Mouse (Mus musculus): ENCODE measurements around the gene Sdccag8.
"Not testable (repeated sequence)": the region's sequence is repeated elsewhere in the genome, so short reads cannot be mapped to it uniquely, and the experiment has no call there.

Sdccag8 gene

GRCm38 (mm10) chr1:176941286-176941990 lies 127.0 kb downstream of the Sdccag8 start:
- in situ Hi-C loops (cut with MseI, MboI): not testable (repeated sequence)

- in situ Hi-C loops (cut with MseI, MboI): no loop called here
These were observed 128.7 kb downstream of the Sdccag8 start for GRCm38 (mm10) chr1:176943126-176943525.

DNA sequence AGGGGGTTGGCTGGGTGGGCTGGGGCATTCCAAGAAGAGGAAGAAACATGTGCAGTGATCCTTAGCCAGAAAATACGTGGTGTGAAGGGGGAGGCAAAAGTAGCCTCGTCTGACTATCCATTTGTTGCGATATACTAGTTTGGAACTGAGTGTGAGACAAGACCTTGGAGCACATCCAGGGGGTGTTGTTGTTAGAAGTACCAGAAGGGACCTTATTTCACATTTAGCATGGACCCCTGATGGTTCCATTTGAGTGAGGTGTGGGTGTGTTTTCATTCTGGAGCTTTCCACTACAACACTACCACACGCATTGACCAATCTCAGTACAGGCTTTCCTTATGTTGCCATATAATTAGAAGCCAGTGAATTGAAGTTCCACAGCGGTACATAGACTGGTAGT lies 129.5 kb downstream of the Sdccag8 start:
- in situ Hi-C loops (cut with MseI, MboI): no loop called here

- in situ Hi-C loops (cut with MseI, MboI): no loop called here
These were observed 130.2 kb downstream of the Sdccag8 start for GRCm38 (mm10) chr1:176944458-176945174.

GRCm38 (mm10) chr1:176945175-176945540 lies 130.7 kb downstream of the Sdccag8 start:
- in situ Hi-C loops (cut with MseI, MboI): no loop called here

DNA sequence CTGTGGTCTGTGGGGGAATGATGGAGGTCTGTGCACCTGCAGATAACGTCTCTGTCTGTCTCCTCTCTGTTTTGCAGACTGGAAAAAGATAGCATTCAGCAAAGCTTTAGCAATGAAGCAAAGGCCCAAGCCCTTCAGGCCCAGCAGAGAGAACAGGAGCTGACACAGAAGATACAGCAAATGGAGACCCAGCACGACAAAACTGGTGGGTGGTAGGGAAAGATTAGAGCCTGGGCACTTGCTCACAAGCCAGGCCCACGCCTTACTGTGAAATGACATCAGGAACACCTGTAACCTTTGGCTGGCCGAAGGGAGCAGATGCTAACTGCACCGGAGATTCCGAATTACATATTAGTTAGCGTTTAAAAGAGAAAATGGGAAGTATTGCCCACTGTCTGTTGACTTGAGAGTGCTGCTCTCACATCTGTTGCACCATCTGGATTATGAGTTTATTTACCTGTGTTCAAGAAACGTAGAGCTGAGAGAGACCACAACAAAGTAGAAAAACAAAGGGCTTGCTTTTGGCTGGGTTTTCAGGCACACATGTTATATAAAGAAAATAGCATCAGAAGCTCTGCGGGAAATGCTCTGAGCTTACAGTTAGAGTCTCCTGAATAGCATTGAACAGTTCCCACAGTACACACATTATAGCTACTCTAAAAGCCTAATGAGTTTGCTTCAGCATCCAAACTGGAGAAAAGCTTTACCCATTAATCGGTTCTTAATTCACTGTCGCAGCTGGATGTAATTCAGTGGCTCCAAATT lies 131.8 kb downstream of the Sdccag8 start:
- in situ Hi-C loops (cut with MseI, MboI): no loop called here

GRCm38 (mm10) chr1:176946796-176947181 lies 132.3 kb downstream of the Sdccag8 start:
- in situ Hi-C loops (cut with MseI, MboI): no loop called here

DNA sequence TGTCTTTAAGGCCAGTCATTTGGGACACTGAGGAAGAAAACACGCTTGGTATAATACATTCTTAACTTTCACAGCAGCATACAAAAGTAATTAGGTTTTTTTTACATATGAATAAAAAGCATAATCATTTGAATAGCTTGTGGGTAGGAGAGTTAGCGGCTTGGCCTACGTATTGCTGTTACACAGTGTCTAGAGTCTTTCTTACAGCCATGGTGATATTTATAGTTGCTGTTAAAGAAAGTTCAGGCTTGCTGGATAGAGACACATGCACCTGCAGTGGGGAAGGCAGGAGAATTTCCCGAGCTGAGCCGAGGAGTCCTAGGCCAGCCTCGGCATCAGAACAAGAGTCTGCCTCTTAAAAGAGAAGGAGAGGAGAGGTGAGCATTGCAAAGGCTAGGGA lies 134.4 kb downstream of the Sdccag8 start:
- in situ Hi-C loops (cut with MseI, MboI): no loop called here

GRCm38 (mm10) chr1:176949320-176949719 lies 134.9 kb downstream of the Sdccag8 start:
- in situ Hi-C loops (cut with MseI, MboI): no loop called here

GRCm38 (mm10) chr1:176950061-176950460 lies 135.6 kb downstream of the Sdccag8 start:
- in situ Hi-C loops (cut with MseI, MboI): no loop called here

DNA sequence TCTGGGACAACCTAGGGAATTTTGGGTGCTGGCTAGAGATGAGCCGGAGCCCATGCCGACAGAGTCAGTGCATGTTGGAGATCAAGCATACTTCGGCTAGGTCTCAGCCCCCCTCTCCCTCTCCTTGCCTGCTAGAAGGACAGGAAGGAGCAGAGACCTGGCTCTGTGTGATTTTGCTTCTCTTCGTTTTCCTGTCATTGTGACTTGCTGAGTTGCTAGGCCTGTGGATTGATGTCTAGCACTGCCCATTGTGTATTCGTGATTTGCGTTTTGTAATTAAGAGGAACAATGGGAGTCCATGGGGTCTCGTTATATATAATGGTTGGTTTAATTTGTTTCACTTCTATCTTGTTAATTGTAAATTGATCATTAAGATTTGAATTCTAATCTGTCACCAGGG lies 137.4 kb downstream of the Sdccag8 start:
- in situ Hi-C loops (cut with MseI, MboI): no loop called here

GRCm38 (mm10) chr1:176958311-176958710 lies 143.9 kb downstream of the Sdccag8 start:
- in situ Hi-C loops (cut with MseI, MboI): no loop called here

- in situ Hi-C loops (cut with MseI, MboI): no loop called here
These were observed 147.3 kb downstream of the Sdccag8 start for GRCm38 (mm10) chr1:176961716-176962115.

DNA sequence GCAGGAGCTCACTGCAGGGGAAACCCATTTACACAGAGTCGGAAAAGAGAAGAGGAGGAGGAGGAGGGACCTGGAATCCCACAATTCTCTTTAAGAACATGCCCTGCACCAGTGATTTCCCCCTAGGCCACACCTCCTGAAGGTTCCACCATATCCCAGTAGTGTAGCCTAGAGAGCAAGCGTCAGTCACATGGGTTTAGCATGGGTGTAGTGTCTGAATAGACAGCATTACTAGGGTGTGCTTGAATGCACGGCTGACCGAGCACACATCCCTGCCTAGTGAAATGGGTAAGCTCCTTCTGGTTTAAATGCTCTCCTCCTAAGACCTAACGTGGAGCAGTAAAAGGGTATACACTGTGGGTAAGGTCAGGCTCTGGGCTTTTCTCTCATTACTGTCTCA lies 148.4 kb downstream of the Sdccag8 start:
- in situ Hi-C loops (cut with MseI, MboI): no loop called here

DNA sequence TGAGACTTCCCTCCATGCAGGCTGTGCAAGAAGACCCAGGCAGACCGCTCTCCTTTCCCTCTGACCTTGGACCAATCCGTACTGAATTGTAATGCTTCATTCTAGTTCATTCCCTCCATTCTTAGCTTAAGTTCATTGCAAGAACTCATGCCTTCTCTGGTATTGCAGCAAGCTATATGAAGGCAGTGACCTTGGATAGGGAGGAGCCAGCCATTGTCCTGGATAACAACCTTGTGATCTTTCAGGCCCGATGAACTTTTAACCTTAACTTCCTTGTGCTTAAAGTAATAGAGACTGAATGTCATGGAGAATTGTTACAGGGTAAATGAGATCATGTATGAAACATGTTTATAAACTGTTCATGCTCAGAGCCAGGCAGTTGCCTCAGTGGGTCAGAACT lies 152.8 kb downstream of the Sdccag8 start:
- in situ Hi-C loops (cut with MseI, MboI): no loop called here

- in situ Hi-C loops (cut with MseI, MboI): no loop called here
These were observed 156.4 kb downstream of the Sdccag8 start for GRCm38 (mm10) chr1:176970635-176971478.

GRCm38 (mm10) chr1:176971479-176971797 lies 157.0 kb downstream of the Sdccag8 start:
- in situ Hi-C loops (cut with MseI, MboI): no loop called here

DNA sequence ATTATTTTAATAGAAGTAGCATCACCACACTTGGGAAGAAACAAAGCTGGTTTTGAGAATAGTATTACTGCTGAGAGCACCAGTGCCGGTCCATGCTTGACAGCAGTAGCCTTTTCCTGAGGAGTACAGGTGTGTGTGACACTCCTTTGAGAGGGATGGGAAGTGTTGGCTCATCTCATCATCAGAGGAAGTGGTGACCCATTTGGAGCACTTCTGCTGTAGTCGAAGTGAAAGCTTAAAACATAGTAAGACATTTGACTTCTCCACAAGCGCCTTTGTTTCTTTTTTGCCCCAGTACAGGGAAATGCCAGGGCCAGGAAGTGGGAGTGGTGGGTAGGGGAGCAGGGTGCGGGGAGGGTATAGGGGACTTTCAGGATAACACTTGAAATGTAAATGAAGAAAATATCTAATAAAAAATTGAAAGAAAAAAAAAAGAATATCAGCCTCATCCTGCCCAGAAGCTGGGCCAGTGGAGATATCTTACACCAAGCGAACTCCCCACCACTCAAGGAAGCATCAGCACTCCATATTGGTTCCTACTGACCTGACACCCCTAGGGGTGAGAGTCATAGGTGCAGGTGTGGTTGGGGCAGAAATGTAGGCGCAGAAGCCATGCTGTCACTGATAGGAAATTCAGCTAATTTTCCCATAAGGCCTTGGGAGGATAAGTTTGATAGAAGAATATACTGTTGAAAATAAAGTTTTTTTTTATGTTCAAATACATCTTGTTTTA lies 159.1 kb downstream of the Sdccag8 start:
- in situ Hi-C loops (cut with MseI, MboI): no loop called here

- in situ Hi-C loops (cut with MseI, MboI): no loop called here
These were observed 164.8 kb downstream of the Sdccag8 start for GRCm38 (mm10) chr1:176979235-176979634.

DNA sequence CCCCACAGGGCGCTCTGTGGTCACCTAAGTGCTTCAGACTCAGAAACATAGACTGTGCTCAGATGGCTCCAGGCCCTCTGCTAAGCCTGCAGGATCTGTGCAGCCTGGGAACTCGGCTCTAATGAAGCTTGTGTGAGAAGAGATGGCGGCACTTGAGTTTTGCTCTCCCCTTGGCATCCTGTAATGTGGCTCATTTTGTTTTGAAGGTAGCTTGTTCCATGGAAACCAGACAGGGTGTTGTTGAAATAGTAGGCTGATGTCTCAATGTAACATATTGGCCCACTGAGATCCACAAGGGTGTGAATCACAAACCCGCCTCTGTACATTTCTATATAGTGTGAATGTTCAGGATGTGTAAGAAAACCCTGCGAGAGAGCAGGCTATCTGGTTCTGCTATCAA lies 165.7 kb downstream of the Sdccag8 start:
- in situ Hi-C loops (cut with MseI, MboI): no loop called here

- in situ Hi-C loops (cut with MseI, MboI): no loop called here
These were observed 166.4 kb downstream of the Sdccag8 start for GRCm38 (mm10) chr1:176980801-176981400.
